Mouse (Mus musculus) heart, embryonic 10.5 days (tissue): ENCODE data around the gene Tmem213. TPM values are rescaled to one million over a fixed set of nuclear protein-coding genes. Genes with fewer than 3 reads are reported as not detected.

ENCODE experiments used
- polyA plus RNA-seq: library from polyadenylated mRNA; unstranded; fragments of >200 nt; fragmentation: Nextera tagmentation; extraction: Ambion mirVana; gene quantifications from 2 replicates; pipeline ENCODE4 v1.2.1, GENCODE M21; 2016

Tmem213 gene
- polyA plus RNA-seq, 1 experiment from 2014 or later, result not detected

Other genes with a start within 250 kb of the Tmem213 start
- 10.2 and 15.4 TPM in 2 replicates for gene Trim24, start 238.4 kb upstream of the Tmem213 start, polyA plus RNA-seq
- 0.33 and 0.55 TPM in 2 replicates for gene Svopl, start 62.3 kb upstream of the Tmem213 start, polyA plus RNA-seq
- gene Atp6v0a4, start 15.3 kb downstream of the Tmem213 start, polyA plus RNA-seq, result not detected in 2 replicates
- gene D630045J12Rik, start 144.8 kb downstream of the Tmem213 start, polyA plus RNA-seq, result 2.2 and 5.0 TPM in 2 replicates
- gene Zc3hav1l, start 190.0 kb downstream of the Tmem213 start, polyA plus RNA-seq, result 11.9 and 13.4 TPM in 2 replicates
- 8.0 and 9.7 TPM in 2 replicates for gene Zc3hav1, start 245.3 kb downstream of the Tmem213 start, polyA plus RNA-seq